Comparison of ENCODE assay signal across 15 mouse cellular contexts in genomic region chr7:44435796-44436195, GRCm38 (mm10). TPM values are rescaled to one million over a fixed set of nuclear protein-coding genes. Genes with fewer than 3 reads are reported as not detected.
"Had no signal": no experiment of that assay in that cellular context is flagged by ENCODE, and none has a peak within 500 bp of the region (broad histone marks: within the 10 kb centered on the region; RNA-seq: fewer than 3 reads in every experiment).

No protein-coding gene starts in this region.

- DNase-seq: kidney, postnatal 14 days; layer of hippocampus, postnatal 36 days; lung, postnatal 4 days; right cerebral cortex, adult 18-20 months; right cerebral cortex, postnatal 25 days had no signal

- H3K27me3 ChIP-seq: neural tube, embryonic 15.5 days had no signal

- H3K9me3 ChIP-seq: limb, embryonic 15.5 days; liver, embryonic 12.5 days; midbrain, embryonic 10.5 days; neural tube, embryonic 15.5 days had no signal

- H3K36me3 ChIP-seq: limb, embryonic 15.5 days; liver, embryonic 12.5 days had no signal

- H3K4me2 ChIP-seq: limb, embryonic 15.5 days; liver, embryonic 12.5 days; lung, embryonic 14.5 days; neural tube, embryonic 15.5 days had no signal

- H3K4me3 ChIP-seq: limb, embryonic 15.5 days; liver, embryonic 12.5 days; midbrain, embryonic 10.5 days; myocyte; neural tube, embryonic 15.5 days had no signal

- H3K9ac ChIP-seq: limb, embryonic 15.5 days; liver, embryonic 12.5 days; lung, embryonic 14.5 days; neural tube, embryonic 15.5 days had no signal

- ATAC-seq: liver, embryonic 12.5 days had no signal

- H3K27ac ChIP-seq: limb, embryonic 15.5 days; liver, embryonic 12.5 days; midbrain, embryonic 10.5 days; neural tube, embryonic 15.5 days; stomach, postnatal 0 days had no signal

- H3K4me1 ChIP-seq: limb, embryonic 15.5 days had no signal

RNA-seq across cellular contexts. Expression of gene Lrrc4b, which starts 7.0 kb away (rescaled TPM):
- total RNA-seq: megakaryocyte, adult 5-6 weeks had no signal
- polyA plus RNA-seq: liver, embryonic 12.5 days; liver, embryonic 16.5 days; myocyte had no signal

RNA-seq across cellular contexts. Expression of gene Aspdh, which starts 29.4 kb away (rescaled TPM):
- total RNA-seq: megakaryocyte, adult 5-6 weeks had no signal
- polyA plus RNA-seq: limb, embryonic 11.5 days; myocyte had no signal

RNA-seq across cellular contexts. Expression of gene 1700008O03Rik, which starts 50.2 kb away (rescaled TPM):
- polyA plus RNA-seq: myocyte had no signal

RNA-seq across cellular contexts. Expression of gene Syt3, which starts 51.9 kb away (rescaled TPM):
- polyA plus RNA-seq: liver, embryonic 16.5 days; myocyte had no signal
